Comparison of ENCODE assay signal across 13 mouse cellular contexts in the genomic region with DNA sequence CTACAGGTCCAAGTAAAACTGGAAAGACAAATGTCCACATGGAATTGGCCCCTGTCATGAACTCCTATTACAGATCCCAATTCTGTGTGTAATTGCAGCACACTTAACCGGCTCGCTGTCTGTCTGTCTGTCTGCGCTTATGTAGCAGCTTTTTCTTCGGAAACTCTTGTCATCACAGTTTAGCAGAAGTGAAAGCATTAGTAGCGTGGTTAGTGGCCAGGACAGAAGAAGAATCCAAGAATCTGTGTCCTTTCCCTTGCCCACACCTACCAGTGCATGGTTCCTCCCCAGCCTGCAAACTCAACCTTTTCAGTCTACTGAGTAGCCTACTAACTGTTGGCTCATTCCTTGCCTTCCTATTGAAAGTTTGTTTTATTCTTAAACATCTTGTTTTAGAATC.
DNase-seq lines count a peak whose midpoint lies in the region; ATAC-seq lines count a peak whose summit lies in the region.
"Had no signal": no experiment of that assay in that cellular context is flagged by ENCODE, and none has a peak within 500 bp of the region (broad histone marks: within the 10 kb centered on the region; RNA-seq: fewer than 3 reads in every experiment).

No protein-coding gene starts in this region.

- H3K27ac ChIP-seq in heart, embryonic 10.5 days: no peak overlapping the region
- H3K27ac ChIP-seq in liver, embryonic 15.5 days (replicated peaks): peak overlapping the region; percentile 76
- H3K27ac ChIP-seq in hindbrain, embryonic 10.5 days: no peak overlapping the region
- H3K27ac ChIP-seq: forebrain, embryonic 12.5 days had no signal

- no peak overlapping the region for H3K4me3 ChIP-seq in heart, embryonic 10.5 days
- no peak overlapping the region for H3K4me3 ChIP-seq in liver, embryonic 15.5 days (replicated peaks)
- H3K4me3 ChIP-seq in hindbrain, embryonic 10.5 days: no peak overlapping the region
- H3K4me3 ChIP-seq: forebrain, embryonic 12.5 days; neural tube, embryonic 15.5 days had no signal

- H3K36me3 ChIP-seq in heart, embryonic 10.5 days: no peaks in the 10 kb centered on the region
- H3K36me3 ChIP-seq in liver, embryonic 15.5 days (replicated peaks): no peaks in the 10 kb centered on the region
- H3K36me3 ChIP-seq in splenic B cell, adult 2 months (ENCODE audit: control insufficient read depth, insufficient read depth, low read length, poor library complexity, severe bottlenecking): no peaks in the 10 kb centered on the region
- H3K36me3 ChIP-seq in hindbrain, embryonic 10.5 days: no peaks in the 10 kb centered on the region
- H3K36me3 ChIP-seq: forebrain, embryonic 12.5 days; neural tube, embryonic 15.5 days had no signal

- no peaks in the 10 kb centered on the region for H3K9me3 ChIP-seq in heart, embryonic 10.5 days
- H3K9me3 ChIP-seq in liver, embryonic 15.5 days (replicated peaks): no peaks in the 10 kb centered on the region
- no peaks in the 10 kb centered on the region for H3K9me3 ChIP-seq in hindbrain, embryonic 10.5 days
- H3K9me3 ChIP-seq: forebrain, embryonic 12.5 days; neural tube, embryonic 15.5 days had no signal

- H3K4me1 ChIP-seq in heart, embryonic 10.5 days: peaks cover 17% of the 10 kb centered on the region; the same call in 1 of the 2 replicates
- peaks cover 27% of the 10 kb centered on the region for H3K4me1 ChIP-seq in liver, embryonic 15.5 days (replicated peaks)
- peaks cover 26% of the 10 kb centered on the region for H3K4me1 ChIP-seq in hindbrain, embryonic 10.5 days (replicated peaks)
- H3K4me1 ChIP-seq: neural tube, embryonic 15.5 days had no signal

- H3K9ac ChIP-seq in liver, embryonic 15.5 days: no peak overlapping the region
- H3K9ac ChIP-seq: forebrain, embryonic 12.5 days; neural tube, embryonic 15.5 days had no signal

- 0 out of 2 replicates have a peak, but pooled peaks cover 3% of the 10 kb centered on the region for H3K27me3 ChIP-seq in heart, embryonic 10.5 days (ENCODE audit: insufficient read depth, poor library complexity, severe bottlenecking)
- no peaks in the 10 kb centered on the region for H3K27me3 ChIP-seq in liver, embryonic 15.5 days
- H3K27me3 ChIP-seq in splenic B cell, adult 2 months (ENCODE audit: control insufficient read depth, insufficient read depth, low read length, poor library complexity, severe bottlenecking): no peaks in the 10 kb centered on the region
- H3K27me3 ChIP-seq in hindbrain, embryonic 10.5 days (ENCODE audit: insufficient read depth, poor library complexity, severe bottlenecking): no peaks in the 10 kb centered on the region
- H3K27me3 ChIP-seq: forebrain, embryonic 12.5 days; neural tube, embryonic 15.5 days had no signal

- ATAC-seq in liver, embryonic 15.5 days (ENCODE audit: insufficient read depth): no peak
- ATAC-seq: hindbrain, embryonic 16.5 days had no signal

- no peak overlapping the region for H3K4me2 ChIP-seq in liver, embryonic 15.5 days
- H3K4me2 ChIP-seq: forebrain, embryonic 12.5 days; neural tube, embryonic 15.5 days had no signal

- 84% methylated on average over 5 of the region's 5 CpGs for whole genome bisulfite sequencing in heart, embryonic 10.5 days
- 77% methylated on average over 5 of the region's 5 CpGs for WGBS in liver, embryonic 15.5 days (ENCODE audit: insufficient replicate concordance)
- WGBS in hindbrain, embryonic 10.5 days: 95% methylated on average over 5 of the region's 5 CpGs

- peak; percentile 38 for DNase-seq in heart, adult 8-10 months (ENCODE audit: low spot score)
- DNase-seq in heart, embryonic 10.5 days (ENCODE audit: low spot score): no peak
- peak; percentile 31 for DNase-seq in lung, postnatal 25 days (ENCODE audit: low spot score)
- no peak for DNase-seq in lung, adult 18-20 months
- peak; percentile 86 for DNase-seq in splenic B cell, adult 2 months (ENCODE audit: low read depth, low spot score)
- no peak for DNase-seq in left cerebral cortex, adult 18-20 months (ENCODE audit: low spot score in 2 of 2)
- no peak for DNase-seq in hindbrain, embryonic 10.5 days (ENCODE audit: low spot score)
- DNase-seq: cerebellum, adult 11-12 months; embryo, embryonic 11 days had no signal

Comparison
In these comparisons a context has a peak if more than half of its experiments do, and no peak if none do; other contexts are left out.
1. DNase-seq: peak in heart, adult 8-10 months (single experiment), lung, postnatal 25 days (single experiment) and splenic B cell, adult 2 months (single experiment); none in heart, embryonic 10.5 days (single experiment), lung, adult 18-20 months (0 of 2), left cerebral cortex, adult 18-20 months (0 of 2) and hindbrain, embryonic 10.5 days (single experiment).